Mouse (Mus musculus): ENCODE measurements around the gene Dnaja3. TPM values are rescaled to one million over a fixed set of nuclear protein-coding genes. Genes with fewer than 3 reads are reported as not detected.

Gene Dnaja3
- polyA plus RNA-seq, 1 experiment: 33.0 TPM

DNA sequence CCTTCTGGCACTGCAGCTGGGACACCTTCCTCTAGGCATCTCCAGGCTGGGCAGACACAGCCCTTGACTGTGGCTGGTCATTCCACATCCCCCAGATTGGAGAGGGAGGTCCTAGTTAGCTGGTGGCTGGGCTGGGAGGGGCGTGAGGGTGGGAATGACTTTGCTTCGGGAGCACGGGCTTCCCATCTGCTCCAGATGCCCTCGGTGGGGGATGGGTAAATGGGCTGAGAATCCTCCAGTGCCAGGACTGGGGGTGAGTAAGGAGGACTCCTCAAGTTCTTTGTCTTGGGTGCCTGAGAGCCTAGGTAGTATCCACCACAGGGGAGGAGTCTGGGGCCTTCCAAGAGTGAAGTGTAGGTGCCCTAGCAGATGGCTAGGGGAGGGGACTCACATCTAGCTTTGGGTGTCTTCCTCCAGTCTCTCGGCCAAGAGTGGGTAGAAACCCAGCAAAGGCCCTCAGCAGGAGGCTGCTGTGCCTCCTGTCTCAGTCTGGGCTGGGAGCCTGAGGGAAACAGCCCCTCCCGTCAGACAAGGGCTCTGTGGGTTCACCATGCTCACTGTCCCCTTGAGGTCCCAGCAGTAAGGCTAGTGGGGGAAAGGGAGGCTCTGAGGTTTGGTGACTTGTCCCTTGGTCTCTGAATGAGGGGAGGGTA, 40.8 kb upstream of the Dnaja3 start:
- Histone ChIP-seq H3K36me3 (ENCODE audit: control insufficient read depth, insufficient read depth) (peaks cover 13% of the 10 kb centered on the region), H3ac (ENCODE audit: control insufficient read depth, insufficient read length, low read depth) (no peak overlapping the region), H3K27me3 (ENCODE audit: control insufficient read depth, insufficient read depth, insufficient read length) (no peaks in the 10 kb centered on the region), H3K79me3 (ENCODE audit: low read depth) (peaks cover 89% of the 10 kb centered on the region), H3K79me2 (ENCODE audit: control insufficient read depth, insufficient read depth) (peaks cover 95% of the 10 kb centered on the region), H3K4me3 (ENCODE audit: insufficient read depth, poor library complexity, severe bottlenecking) (no peak overlapping the region)
- no peak for TF ChIP-seq MYOG (IDR thresholded peaks at IDR 0.05; ENCODE audit: control insufficient read depth, extremely low read depth, insufficient read length)
- TF ChIP-seq USF1 (IDR thresholded peaks at IDR 0.05; ENCODE audit: low read depth): no peak
- no peak for TF ChIP-seq CEBPB (IDR thresholded peaks at IDR 0.05; ENCODE audit: low read depth)
- no peak for TF ChIP-seq MYOD1 (IDR thresholded peaks at IDR 0.05; ENCODE audit: control insufficient read depth, insufficient read length, low read depth)
- no peak for TF ChIP-seq MAX (IDR thresholded peaks at IDR 0.05)
- TF ChIP-seq FOSL1 (IDR thresholded peaks at IDR 0.05; ENCODE audit: insufficient read depth, low read length, poor library complexity, severe bottlenecking): no peak

DNA sequence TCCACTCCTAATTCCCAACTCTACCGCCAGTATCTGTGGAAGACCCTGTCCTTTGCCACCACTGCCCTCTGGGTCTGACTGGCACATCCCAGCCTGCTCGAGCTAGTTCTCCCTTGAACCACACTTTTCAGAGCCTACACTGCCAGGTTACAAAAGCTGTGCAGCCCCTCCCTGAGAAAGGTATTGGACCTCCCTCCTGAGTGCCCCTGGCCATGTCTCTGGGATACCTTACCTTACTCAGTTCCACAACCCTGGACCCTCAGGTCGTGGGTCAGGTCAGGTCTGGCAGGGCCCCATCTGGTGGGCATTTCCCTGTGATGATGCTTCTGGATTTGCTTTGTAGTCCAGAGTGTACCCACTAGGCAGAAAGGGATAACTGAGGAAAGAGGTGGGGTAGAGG, 40.2 kb upstream of the Dnaja3 start:
- Histone ChIP-seq H3K27me3 (ENCODE audit: control insufficient read depth, insufficient read depth, insufficient read length) (no peaks in the 10 kb centered on the region), H3K4me3 (ENCODE audit: insufficient read depth, poor library complexity, severe bottlenecking) (no peak overlapping the region), H3K79me2 (ENCODE audit: control insufficient read depth, insufficient read depth) (peaks cover 100% of the 10 kb centered on the region), H3K79me3 (ENCODE audit: low read depth) (peaks cover 95% of the 10 kb centered on the region), H3K36me3 (ENCODE audit: control insufficient read depth, insufficient read depth) (peaks cover 13% of the 10 kb centered on the region), H3ac (ENCODE audit: control insufficient read depth, insufficient read length, low read depth) (no peak overlapping the region)
- TF ChIP-seq MYOG (IDR thresholded peaks at IDR 0.05; ENCODE audit: control insufficient read depth, extremely low read depth, insufficient read length) (no peak), CTCF (IDR thresholded peaks at IDR 0.05; ENCODE audit: control insufficient read depth, insufficient read depth, insufficient read length) (no peak), FOSL1 (IDR thresholded peaks at IDR 0.05; ENCODE audit: insufficient read depth, low read length, poor library complexity, severe bottlenecking) (no peak), CEBPB (IDR thresholded peaks at IDR 0.05; ENCODE audit: low read depth) (no peak), USF1 (IDR thresholded peaks at IDR 0.05; ENCODE audit: low read depth) (no peak), MAX (IDR thresholded peaks at IDR 0.05) (no peak), MYOD1 (IDR thresholded peaks at IDR 0.05; ENCODE audit: control insufficient read depth, insufficient read length, low read depth) (no peak)

DNA sequence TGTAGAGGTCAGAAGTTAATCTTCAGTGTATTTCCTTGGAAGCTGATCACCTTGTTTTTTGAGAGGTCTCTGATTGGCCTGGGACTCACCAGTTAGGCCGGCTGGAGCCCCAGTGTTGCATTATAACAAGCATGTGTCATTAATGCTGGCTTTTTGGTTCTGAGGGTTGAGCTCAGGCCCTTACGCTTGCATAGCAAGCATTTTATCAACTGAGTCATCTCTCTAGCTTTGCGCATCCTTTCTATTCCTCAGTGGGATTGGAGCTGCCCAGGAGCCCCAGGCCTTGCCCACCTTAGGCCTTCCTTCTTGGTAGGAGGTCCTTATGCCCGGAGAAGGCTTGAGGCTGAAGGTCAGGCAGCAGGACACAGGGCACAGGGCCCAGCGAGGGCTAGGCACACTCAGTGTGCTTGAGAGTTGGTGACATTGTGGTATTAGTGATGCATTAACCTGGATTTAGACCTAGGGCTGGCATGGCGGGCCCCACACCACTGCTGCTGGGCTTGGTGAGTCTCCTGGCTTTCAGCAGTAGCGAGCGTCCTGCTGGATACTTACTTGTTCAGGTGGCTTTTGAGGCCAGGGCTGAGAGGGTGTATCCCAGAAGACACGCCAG, 39.0 kb upstream of the Dnaja3 start:
- peaks cover 97% of the 10 kb centered on the region for H3K79me3 ChIP-seq (ENCODE audit: low read depth)
- TF ChIP-seq MYOG (IDR thresholded peaks at IDR 0.05; ENCODE audit: control insufficient read depth, extremely low read depth, insufficient read length) (no peak), MAX (IDR thresholded peaks at IDR 0.05) (no peak), CTCF (IDR thresholded peaks at IDR 0.05; ENCODE audit: control insufficient read depth, insufficient read depth, insufficient read length) (no peak), FOSL1 (IDR thresholded peaks at IDR 0.05; ENCODE audit: insufficient read depth, low read length, poor library complexity, severe bottlenecking) (no peak), CEBPB (IDR thresholded peaks at IDR 0.05; ENCODE audit: low read depth) (no peak), MYOD1 (IDR thresholded peaks at IDR 0.05; ENCODE audit: control insufficient read depth, insufficient read length, low read depth) (no peak), USF1 (IDR thresholded peaks at IDR 0.05; ENCODE audit: low read depth) (no peak)
- H3K4me3 ChIP-seq (ENCODE audit: insufficient read depth, poor library complexity, severe bottlenecking): no peak overlapping the region
- peaks cover 13% of the 10 kb centered on the region for H3K36me3 ChIP-seq (ENCODE audit: control insufficient read depth, insufficient read depth)
- no peak overlapping the region for H3ac ChIP-seq (ENCODE audit: control insufficient read depth, insufficient read length, low read depth)
- peaks cover 100% of the 10 kb centered on the region for H3K79me2 ChIP-seq (ENCODE audit: control insufficient read depth, insufficient read depth)
- H3K27me3 ChIP-seq (ENCODE audit: control insufficient read depth, insufficient read depth, insufficient read length): no peaks in the 10 kb centered on the region

DNA sequence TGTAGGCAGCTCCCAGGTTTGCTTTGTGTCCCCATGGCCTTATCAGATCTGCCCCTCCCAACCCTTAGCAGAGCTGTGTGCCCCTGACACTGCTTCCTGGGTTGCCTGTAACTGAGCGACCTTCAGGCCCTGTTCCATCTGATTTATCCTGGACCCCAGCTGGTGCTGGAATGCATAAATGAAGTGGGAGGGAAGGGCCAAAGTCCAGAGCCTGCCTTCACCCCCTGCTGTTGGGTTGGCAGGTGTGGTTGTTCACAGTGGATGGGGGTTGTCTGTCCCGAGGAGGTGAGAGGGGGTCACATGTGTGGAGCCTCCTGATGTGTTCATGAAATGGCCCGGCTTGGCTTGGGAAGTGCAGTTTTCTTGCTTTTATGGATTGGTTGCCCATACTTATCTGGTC, 37.6 kb upstream of the Dnaja3 start:
- Histone ChIP-seq H3K79me2 (ENCODE audit: control insufficient read depth, insufficient read depth) (peaks cover 100% of the 10 kb centered on the region), H3K27me3 (ENCODE audit: control insufficient read depth, insufficient read depth, insufficient read length) (no peaks in the 10 kb centered on the region), H3K36me3 (ENCODE audit: control insufficient read depth, insufficient read depth) (peaks cover 13% of the 10 kb centered on the region), H3K79me3 (ENCODE audit: low read depth) (peaks cover 95% of the 10 kb centered on the region), H3K4me3 (ENCODE audit: insufficient read depth, poor library complexity, severe bottlenecking) (no peak overlapping the region), H3ac (ENCODE audit: control insufficient read depth, insufficient read length, low read depth) (no peak overlapping the region)
- TF ChIP-seq MYOD1 (IDR thresholded peaks at IDR 0.05; ENCODE audit: control insufficient read depth, insufficient read length, low read depth): no peak
- no peak for TF ChIP-seq CEBPB (IDR thresholded peaks at IDR 0.05; ENCODE audit: low read depth)
- TF ChIP-seq FOSL1 (IDR thresholded peaks at IDR 0.05; ENCODE audit: insufficient read depth, low read length, poor library complexity, severe bottlenecking): no peak
- no peak for TF ChIP-seq USF1 (IDR thresholded peaks at IDR 0.05; ENCODE audit: low read depth)
- no peak for TF ChIP-seq MYOG (IDR thresholded peaks at IDR 0.05; ENCODE audit: control insufficient read depth, extremely low read depth, insufficient read length)
- TF ChIP-seq CTCF (IDR thresholded peaks at IDR 0.05; ENCODE audit: control insufficient read depth, insufficient read depth, insufficient read length): no peak
- no peak for TF ChIP-seq MAX (IDR thresholded peaks at IDR 0.05)

DNA sequence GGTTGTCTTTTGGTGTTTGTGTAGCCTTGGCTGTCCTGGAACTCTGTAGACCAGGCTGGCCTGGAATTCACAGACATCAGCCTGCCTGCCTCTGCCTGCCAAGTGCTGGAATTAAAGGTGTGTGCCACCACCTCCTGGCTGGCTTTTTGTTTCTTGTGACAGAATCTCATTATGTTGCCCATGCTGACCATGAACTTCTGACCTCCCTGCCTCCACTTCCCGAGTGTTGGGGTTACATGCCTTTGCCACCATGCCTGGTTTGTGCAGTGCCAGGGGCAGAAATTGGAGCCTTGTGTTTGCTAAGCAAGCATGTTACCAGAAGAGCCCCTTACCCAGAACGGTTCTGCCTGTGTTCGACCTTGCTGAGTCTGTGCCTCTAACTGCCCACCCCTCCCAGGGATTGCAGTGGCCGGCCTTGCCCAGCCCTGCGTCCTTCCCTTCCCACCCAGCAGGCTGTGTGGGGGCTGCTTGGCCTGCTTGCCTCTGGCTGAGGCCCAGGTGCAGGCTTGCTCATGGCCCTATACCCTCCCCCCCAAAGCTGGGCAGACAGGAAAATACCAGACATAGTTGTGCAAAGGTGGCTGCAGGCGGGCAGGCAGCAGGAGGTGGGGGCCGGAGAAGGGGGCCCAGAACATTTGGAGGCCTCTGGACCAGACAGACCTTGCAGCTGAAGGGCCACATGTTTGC, 36.9 kb upstream of the Dnaja3 start:
- H3ac ChIP-seq (ENCODE audit: control insufficient read depth, insufficient read length, low read depth): no peak overlapping the region
- H3K36me3 ChIP-seq (ENCODE audit: control insufficient read depth, insufficient read depth): peaks cover 10% of the 10 kb centered on the region
- no peaks in the 10 kb centered on the region for H3K27me3 ChIP-seq (ENCODE audit: control insufficient read depth, insufficient read depth, insufficient read length)
- peaks cover 94% of the 10 kb centered on the region for H3K79me3 ChIP-seq (ENCODE audit: low read depth)
- no peak overlapping the region for H3K4me3 ChIP-seq (ENCODE audit: insufficient read depth, poor library complexity, severe bottlenecking)
- peaks cover 100% of the 10 kb centered on the region for H3K79me2 ChIP-seq (ENCODE audit: control insufficient read depth, insufficient read depth)
- TF ChIP-seq CTCF (IDR thresholded peaks at IDR 0.05; ENCODE audit: control insufficient read depth, insufficient read depth, insufficient read length): no peak
- TF ChIP-seq FOSL1 (IDR thresholded peaks at IDR 0.05; ENCODE audit: insufficient read depth, low read length, poor library complexity, severe bottlenecking): no peak

Data from C2C12 (cell line).